Mouse (Mus musculus): ENCODE results near the gene Golga1.
"Not testable (repeated sequence)": the region's sequence is repeated elsewhere in the genome, so short reads cannot be mapped to it uniquely, and the experiment has no call there.

The Golga1 gene

GRCm38 (mm10) chr2:39065400-39065987, at the start of gene Golga1:
TSS of gene Golga1 (minus strand) at chr2:39065541.
- DNase-seq (ENCODE audit: low spot score): peak; percentile 93

GRCm38 (mm10) chr2:39114093-39114492, 48.8 kb upstream of the Golga1 start:
- no peak for DNase-seq (ENCODE audit: low spot score)

- no peak for DNase-seq (ENCODE audit: low spot score)
Observed at GRCm38 (mm10) chr2:39110514-39110913, 45.2 kb upstream of the Golga1 start.

GRCm38 (mm10) chr2:39109712-39110111, 44.4 kb upstream of the Golga1 start:
- DNase-seq (ENCODE audit: low spot score): not testable (repeated sequence)

GRCm38 (mm10) chr2:39099951-39100350, 34.6 kb upstream of the Golga1 start:
- not testable (repeated sequence) for DNase-seq (ENCODE audit: low spot score)

- no peak for DNase-seq (ENCODE audit: low spot score)
Observed at GRCm38 (mm10) chr2:39097993-39098392, 32.7 kb upstream of the Golga1 start.

- no peak for DNase-seq (ENCODE audit: low spot score)
Observed at GRCm38 (mm10) chr2:39091966-39092365, 26.6 kb upstream of the Golga1 start.

GRCm38 (mm10) chr2:39082706-39083105, 17.4 kb upstream of the Golga1 start:
- no peak for DNase-seq (ENCODE audit: low spot score)

- DNase-seq (ENCODE audit: low spot score): no peak
Observed at GRCm38 (mm10) chr2:39070666-39071065, 5.3 kb upstream of the Golga1 start.

- no peak for DNase-seq (ENCODE audit: low spot score)
Observed at GRCm38 (mm10) chr2:39069096-39069495, 3.8 kb upstream of the Golga1 start.

- DNase-seq (ENCODE audit: low spot score): no peak
Observed at GRCm38 (mm10) chr2:39064687-39065399, 498 bp downstream of the Golga1 start.

GRCm38 (mm10) chr2:39048515-39048914, 16.8 kb downstream of the Golga1 start:
- DNase-seq (ENCODE audit: low spot score): no peak

GRCm38 (mm10) chr2:39040215-39040614, 25.1 kb downstream of the Golga1 start:
- no peak for DNase-seq (ENCODE audit: low spot score)

- no peak for DNase-seq (ENCODE audit: low spot score)
Observed at GRCm38 (mm10) chr2:39031611-39032010, 33.7 kb downstream of the Golga1 start.

GRCm38 (mm10) chr2:39020004-39020403, 45.3 kb downstream of the Golga1 start:
- no peak for DNase-seq (ENCODE audit: low spot score)

GRCm38 (mm10) chr2:39016581-39016980, 48.8 kb downstream of the Golga1 start:
- no peak for DNase-seq (ENCODE audit: low spot score)

GRCm38 (mm10) chr2:39012768-39013279, 52.5 kb downstream of the Golga1 start:
- no peak for DNase-seq (ENCODE audit: low spot score)

GRCm38 (mm10) chr2:39011971-39012370, 53.4 kb downstream of the Golga1 start:
- no peak for DNase-seq (ENCODE audit: low spot score)

- no peak for DNase-seq (ENCODE audit: low spot score)
Observed at GRCm38 (mm10) chr2:39011264-39011663, 54.1 kb downstream of the Golga1 start.

GRCm38 (mm10) chr2:39010144-39010543, 55.2 kb downstream of the Golga1 start:
- not testable (repeated sequence) for DNase-seq (ENCODE audit: low spot score)

- DNase-seq (ENCODE audit: low spot score): no peak
Observed at GRCm38 (mm10) chr2:39008954-39009365, 56.4 kb downstream of the Golga1 start.

- DNase-seq (ENCODE audit: low spot score): no peak
Observed at GRCm38 (mm10) chr2:39008350-39008851, 56.9 kb downstream of the Golga1 start.

- DNase-seq (ENCODE audit: low spot score): peak; percentile 94
Observed at GRCm38 (mm10) chr2:39007865-39008264, 57.5 kb downstream of the Golga1 start.
